Mouse (Mus musculus) liver, adult 2 months (tissue): Measurements from ENCODE around the gene Mesp2. TPM values are rescaled to one million over a fixed set of nuclear protein-coding genes. Genes with fewer than 3 reads are reported as not detected.

Experiments used
- DNase-seq: peaks from one replicate; pipeline ENCODE4 v3.0.0-alpha.2; 2011; ENCODE audit warnings: low read depth, low spot score; ENCODE audit errors: extremely low read depth
- H3K27ac ChIP-seq: fragments of 200-500 bp; replicated peaks from 2 replicates; pipeline ENCODE4 v1.5.1; 2012; ENCODE audit warnings: low read depth, mild to moderate bottlenecking, control low read depth, inconsistent platforms, low read length; ENCODE audit not compliant: insufficient read depth
- H3K27me3 ChIP-seq: fragments of 200-500 bp; 2 replicates; pipeline ENCODE4 v1.6.1; 2012; ENCODE audit warnings: mild to moderate bottlenecking, moderate library complexity, low read length, inconsistent platforms; ENCODE audit not compliant: control insufficient read depth, insufficient read depth
- H3K36me3 ChIP-seq: fragments of 200-500 bp; 2 replicates; pipeline ENCODE4 v1.6.1; 2012; ENCODE audit warnings: low read length, inconsistent platforms; ENCODE audit not compliant: control insufficient read depth, insufficient read depth
- H3K4me1 ChIP-seq: fragments of 200-500 bp; 2 replicates; pipeline ENCODE4 v1.6.1; 2011; ENCODE audit warnings: low read length; ENCODE audit not compliant: control insufficient read depth, insufficient read depth
- H3K4me3 ChIP-seq: fragments of 200-500 bp; 2 replicates; pipeline ENCODE4 v1.5.1; 2011; ENCODE audit warnings: low read depth, mild to moderate bottlenecking, control low read depth, low read length, moderate library complexity; ENCODE audit not compliant: insufficient read depth
- H3K79me2 ChIP-seq: fragments of 200-500 bp; 2 replicates; pipeline ENCODE4 v1.6.1; 2012; ENCODE audit warnings: inconsistent platforms, mild to moderate bottlenecking, low read length, moderate library complexity; ENCODE audit not compliant: control insufficient read depth, insufficient read depth
- H3K9ac ChIP-seq: fragments of 200-500 bp; 2 replicates; pipeline ENCODE4 v1.6.1; 2012; ENCODE audit warnings: low read depth, mild to moderate bottlenecking, control low read depth, inconsistent platforms, low read length
- CTCF ChIP-seq: fragments of 200-500 bp; IDR thresholded peaks from 2 replicates; pipeline ENCODE4 v1.5.1; 2011; ENCODE audit warnings: low read depth, low read length, control low read depth
- POLR2A ChIP-seq: fragments of 200-500 bp; IDR thresholded peaks from 2 replicates; pipeline ENCODE4 v1.6.1; 2011; ENCODE audit warnings: low read length, control low read depth; ENCODE audit not compliant: insufficient read depth; ENCODE audit errors: extremely low read depth
- WGBS: fragments of 180-500 bp; shearing (Covaris S2); methylation state at CpG from one replicate; pipeline ENCODE4 v1.1.7; 2018; 5-methylcytosine and 5-hydroxymethylcytosine counted together
- polyA plus RNA-seq: library from polyadenylated mRNA; depleted of rRNA; stranded (reverse); fragments of >200 nt; gene quantifications from 2 replicates; pipeline ENCODE4 v1.2.3, GENCODE M21; 2012
- total RNA-seq: library from RNA; depleted of rRNA; stranded (reverse); fragments of >200 nt; gene quantifications from 2 replicates; pipeline ENCODE4 v1.2.3, GENCODE M21; 2014

Gene Mesp2
- total and polyA plus RNA-seq, 2 experiments = 0.09 to 0.23 TPM

DNA sequence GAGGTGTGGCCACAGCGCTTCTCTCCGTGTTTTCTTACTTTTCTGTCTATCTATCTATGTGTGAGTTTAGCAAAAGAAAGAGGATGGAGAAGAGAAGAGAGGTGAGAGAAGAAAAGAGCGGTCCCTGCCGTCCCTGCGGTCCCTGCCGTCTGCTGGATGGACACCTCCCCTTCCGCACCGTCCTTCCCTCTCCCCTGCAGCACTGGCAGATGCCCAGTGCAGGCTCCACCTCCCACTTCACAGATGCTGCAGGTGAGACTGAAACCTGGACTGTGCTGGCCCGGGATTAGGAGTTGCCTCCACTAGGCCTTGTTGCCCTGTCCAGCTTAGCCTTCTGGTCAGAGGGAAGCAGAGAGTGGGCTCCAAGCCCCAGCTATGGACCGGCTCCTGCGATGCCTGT is 9.1 kb upstream of the Mesp2 start:
- Histone ChIP-seq H3K79me2 (no peaks in the 10 kb centered on the region), H3K4me1 (peaks cover 3% of the 10 kb centered on the region; the same call in 1 of the 2 replicates), H3K27me3 (no peaks in the 10 kb centered on the region), H3K27ac (no peak overlapping the region), H3K4me3 (no peak overlapping the region), H3K36me3 (no peaks in the 10 kb centered on the region), H3K9ac (no peak overlapping the region)
- 89% methylated on average over 11 of the region's 11 CpGs for WGBS
- DNase-seq = no peak
- TF ChIP-seq POLR2A (no peak), CTCF (no peak)

DNA sequence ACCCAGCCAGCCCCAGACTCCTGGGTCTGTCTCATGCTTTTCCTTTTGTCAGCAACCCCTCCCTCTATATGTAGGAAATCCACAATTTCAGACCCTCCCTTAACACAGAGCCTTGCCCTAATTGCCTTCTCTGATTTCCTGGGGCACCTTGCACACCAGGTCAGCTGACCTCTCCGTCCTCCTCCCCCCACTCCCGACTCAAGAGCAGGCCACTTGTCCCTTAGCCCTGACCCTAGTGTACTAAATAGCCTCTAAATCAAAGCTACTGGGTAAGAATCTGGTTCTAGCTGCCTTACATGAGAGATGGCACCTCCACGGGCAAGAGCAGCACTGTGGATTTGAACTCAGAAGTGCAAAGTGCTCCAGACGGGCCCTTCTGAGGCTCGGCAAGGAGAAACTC is 8.5 kb upstream of the Mesp2 start:
- no peaks in the 10 kb centered on the region for H3K36me3 ChIP-seq
- H3K27me3 ChIP-seq = no peaks in the 10 kb centered on the region
- no peak overlapping the region for H3K9ac ChIP-seq
- TF ChIP-seq POLR2A (no peak), CTCF (no peak)
- H3K27ac ChIP-seq = no peak overlapping the region
- H3K4me1 ChIP-seq = peaks cover 3% of the 10 kb centered on the region; the same call in 1 of the 2 replicates
- H3K4me3 ChIP-seq = no peak overlapping the region
- DNase-seq = no peak
- 90% methylated on average over 5 of the region's 5 CpGs for WGBS
- H3K79me2 ChIP-seq = no peaks in the 10 kb centered on the region

- Histone ChIP-seq H3K79me2 (no peaks in the 10 kb centered on the region), H3K27ac (no peak overlapping the region), H3K4me1 (peaks cover 3% of the 10 kb centered on the region; the same call in 1 of the 2 replicates), H3K9ac (no peak overlapping the region), H3K36me3 (no peaks in the 10 kb centered on the region), H3K4me3 (no peak overlapping the region), H3K27me3 (no peaks in the 10 kb centered on the region)
- TF ChIP-seq CTCF (no peak), POLR2A (no peak)
- 7% methylated on average over 2 of the region's 2 CpGs for WGBS
- DNase-seq = peak; percentile 86
Measured at GRCm38 (mm10) chr7:79803887-79804286, 6.6 kb upstream of the Mesp2 start.

- Histone ChIP-seq H3K79me2 (no peaks in the 10 kb centered on the region), H3K9ac (no peak overlapping the region), H3K4me1 (peaks cover 6% of the 10 kb centered on the region), H3K36me3 (no peaks in the 10 kb centered on the region), H3K4me3 (no peak overlapping the region), H3K27ac (0 out of 2 replicates have a peak overlapping the region, but pooled peaks have one; percentile 4), H3K27me3 (no peaks in the 10 kb centered on the region)
- WGBS = 18% methylated on average over 7 of the region's 7 CpGs
- no peak for TF ChIP-seq POLR2A
- TF ChIP-seq CTCF = no peak
- DNase-seq = peak; percentile 97
Measured at GRCm38 (mm10) chr7:79808561-79808960, 2.0 kb upstream of the Mesp2 start.

GRCm38 (mm10) chr7:79813409-79813808 is 2.9 kb downstream of the Mesp2 start:
- Histone ChIP-seq H3K27ac (no peak overlapping the region), H3K4me1 (peaks cover 3% of the 10 kb centered on the region), H3K79me2 (no peaks in the 10 kb centered on the region), H3K4me3 (no peak overlapping the region), H3K27me3 (no peaks in the 10 kb centered on the region), H3K36me3 (no peaks in the 10 kb centered on the region), H3K9ac (no peak overlapping the region)
- TF ChIP-seq POLR2A (no peak), CTCF (no peak)
- DNase-seq = no peak
- 62% methylated on average over 1 of the region's 1 CpGs for WGBS

DNA sequence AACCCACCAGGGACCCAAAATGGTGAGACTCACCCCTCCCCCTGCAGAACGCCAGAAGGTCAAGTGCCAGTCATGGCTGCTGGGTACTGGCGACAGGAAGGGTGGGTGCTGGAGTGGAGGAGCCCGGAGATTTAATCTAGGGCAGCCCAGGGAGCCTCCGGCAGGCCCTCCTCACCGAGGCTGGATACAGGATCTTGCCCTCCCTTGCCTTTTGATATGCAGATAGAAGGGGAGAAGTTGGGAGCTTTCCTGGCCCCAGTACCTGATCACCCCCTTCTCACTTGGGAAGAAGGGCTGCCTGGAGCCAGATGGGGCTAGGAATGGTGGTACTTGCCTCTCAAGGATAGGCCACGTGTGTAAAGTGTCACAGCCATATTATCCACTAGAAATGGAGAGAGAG is 7.8 kb downstream of the Mesp2 start:
- H3K27me3 ChIP-seq = no peaks in the 10 kb centered on the region
- no peak overlapping the region for H3K9ac ChIP-seq
- no peaks in the 10 kb centered on the region for H3K79me2 ChIP-seq
- DNase-seq = no peak
- H3K4me1 ChIP-seq = no peaks in the 10 kb centered on the region
- H3K36me3 ChIP-seq = peaks cover 5% of the 10 kb centered on the region; the same call in 1 of the 2 replicates
- no peak for TF ChIP-seq POLR2A
- no peak for TF ChIP-seq CTCF
- WGBS = 61% methylated on average over 6 of the region's 6 CpGs
- no peak overlapping the region for H3K4me3 ChIP-seq
- H3K27ac ChIP-seq = no peak overlapping the region
